Mouse (Mus musculus): ENCODE data around the gene Magi1.

Gene Magi1

DNA sequence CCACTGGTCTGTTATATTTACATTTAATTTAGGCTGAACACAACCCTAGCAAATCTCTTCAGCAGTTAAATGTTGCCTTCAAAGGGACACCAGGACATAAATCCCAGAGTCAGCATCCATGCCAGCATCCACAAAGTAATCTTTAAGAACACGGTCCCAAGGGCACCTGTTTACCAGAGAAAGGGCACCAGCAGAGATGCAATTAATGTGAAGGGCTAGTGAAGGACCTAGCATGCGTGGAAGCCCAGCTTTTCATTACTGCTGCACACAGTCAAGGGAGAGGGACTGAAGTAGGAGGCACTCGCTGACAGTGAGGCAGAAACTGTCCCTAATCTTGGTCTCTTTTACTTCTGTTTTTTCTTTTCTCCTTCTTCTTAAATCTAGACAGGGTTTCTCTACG is 406.4 kb downstream of the Magi1 start:
- no peak for DNase-seq

GRCm38 (mm10) chr6:93874936-93875335 is 408.8 kb downstream of the Magi1 start:
- peak; percentile 69 for DNase-seq

- no peak for DNase-seq
Observed at GRCm38 (mm10) chr6:93874376-93874775, 409.3 kb downstream of the Magi1 start.

GRCm38 (mm10) chr6:93873536-93873935 is 410.2 kb downstream of the Magi1 start:
- peak; percentile 61 for DNase-seq

DNA sequence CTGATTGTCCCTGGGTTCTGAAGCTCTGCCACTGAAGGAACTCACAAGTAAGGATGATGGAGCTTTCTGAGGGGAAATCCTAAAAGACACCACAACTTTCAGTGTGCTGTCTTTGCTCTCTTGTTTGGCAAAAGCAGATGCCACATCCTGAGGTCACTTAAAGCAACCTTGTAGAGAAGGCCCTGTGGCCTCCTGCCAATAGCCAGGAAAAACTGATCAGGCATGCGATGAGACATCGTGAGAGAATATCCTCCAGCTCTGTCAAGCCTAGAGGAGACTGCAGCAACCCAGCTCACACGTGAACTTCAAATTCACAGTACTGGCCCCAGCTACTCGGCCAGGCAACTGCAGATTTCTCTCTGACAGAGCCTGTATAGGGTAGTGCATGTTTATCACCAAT is 412.2 kb downstream of the Magi1 start:
- DNase-seq = peak; percentile 42

GRCm38 (mm10) chr6:93870023-93870422 is 413.7 kb downstream of the Magi1 start:
- peak; percentile 81 for DNase-seq

- peak; percentile 62 for DNase-seq
Observed at GRCm38 (mm10) chr6:93862263-93862662, 421.5 kb downstream of the Magi1 start.

GRCm38 (mm10) chr6:93856783-93857182 is 426.9 kb downstream of the Magi1 start:
- DNase-seq = peak; percentile 85

DNA sequence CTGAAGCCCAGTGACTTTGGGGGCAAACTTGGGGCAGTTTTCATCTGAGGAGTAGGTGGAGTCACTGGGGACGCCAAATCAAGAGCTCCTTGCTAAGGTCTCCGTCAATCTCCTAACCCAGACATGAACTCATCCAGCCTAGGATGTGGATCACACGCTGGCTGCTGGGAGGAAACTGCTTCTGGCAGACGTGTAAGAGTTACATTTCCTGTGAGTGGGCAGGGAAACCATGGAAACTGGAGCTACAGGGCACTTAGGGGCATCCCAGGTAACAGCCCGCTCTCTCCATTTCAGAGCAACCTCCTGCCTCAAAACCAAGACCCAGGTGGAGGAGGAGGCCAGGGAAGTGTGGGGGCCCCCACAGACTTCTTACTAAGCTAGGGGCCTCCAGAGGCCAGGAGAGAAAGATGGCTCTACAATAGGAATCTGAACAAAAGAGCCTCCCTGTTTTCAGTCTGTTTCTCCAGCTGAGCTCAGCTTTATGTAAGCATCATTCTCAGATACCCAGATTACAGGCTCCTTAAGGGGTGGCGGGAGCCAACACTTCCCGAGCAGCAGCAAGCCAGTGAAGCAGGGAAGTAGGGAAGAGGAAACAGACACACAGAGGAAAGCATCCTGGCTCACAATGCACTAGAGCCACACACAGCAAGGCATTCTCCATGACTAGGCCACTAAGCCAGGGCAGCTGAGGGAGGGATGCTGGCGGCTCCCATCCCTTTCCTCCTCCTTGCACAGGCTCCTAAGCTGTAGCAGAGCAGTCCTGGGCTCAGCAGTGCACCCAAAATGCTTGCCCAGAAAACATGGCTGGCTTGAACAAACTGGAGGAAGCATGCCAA is 427.7 kb downstream of the Magi1 start:
- peak; percentile 94 for DNase-seq

DNA sequence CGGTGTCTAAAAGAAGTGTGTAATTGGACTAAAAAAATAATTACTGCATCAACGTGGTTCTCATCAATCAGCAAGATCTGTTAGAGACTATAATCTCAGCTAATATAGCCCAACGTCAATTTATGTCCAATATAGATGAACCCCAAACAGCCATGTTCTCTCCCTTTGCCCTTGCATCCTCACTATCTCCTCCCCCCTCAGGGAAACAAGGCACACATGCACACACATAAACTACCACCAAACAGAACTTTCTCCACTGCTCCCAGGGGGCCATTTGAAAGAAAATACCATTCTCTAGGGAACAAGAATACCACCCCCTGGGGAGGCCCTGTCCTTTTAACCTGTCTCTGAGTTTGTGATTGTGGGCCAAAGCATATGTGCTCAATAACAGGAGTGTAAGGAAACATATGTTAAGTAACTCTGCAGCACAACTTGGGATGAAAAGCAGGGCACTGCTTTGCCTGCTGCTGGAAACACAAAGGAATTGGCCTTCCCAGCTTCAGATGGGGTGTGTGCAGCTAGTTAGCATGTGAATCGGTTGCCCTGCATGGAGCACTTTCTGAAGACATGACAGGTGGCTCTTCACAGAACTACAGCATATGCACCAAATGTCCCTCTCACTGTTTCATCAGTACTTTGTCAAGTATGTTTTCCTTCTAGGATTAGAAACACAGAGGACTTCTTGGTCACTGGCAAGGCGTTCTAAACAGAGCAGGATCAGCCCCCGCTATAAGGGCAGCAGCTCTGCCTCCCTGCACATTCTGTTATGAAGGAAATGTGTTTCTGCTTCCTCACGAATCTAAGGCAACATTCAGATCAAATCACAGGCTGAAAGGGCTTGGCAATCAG is 434.6 kb downstream of the Magi1 start:
- DNase-seq = peak; percentile 66

DNA sequence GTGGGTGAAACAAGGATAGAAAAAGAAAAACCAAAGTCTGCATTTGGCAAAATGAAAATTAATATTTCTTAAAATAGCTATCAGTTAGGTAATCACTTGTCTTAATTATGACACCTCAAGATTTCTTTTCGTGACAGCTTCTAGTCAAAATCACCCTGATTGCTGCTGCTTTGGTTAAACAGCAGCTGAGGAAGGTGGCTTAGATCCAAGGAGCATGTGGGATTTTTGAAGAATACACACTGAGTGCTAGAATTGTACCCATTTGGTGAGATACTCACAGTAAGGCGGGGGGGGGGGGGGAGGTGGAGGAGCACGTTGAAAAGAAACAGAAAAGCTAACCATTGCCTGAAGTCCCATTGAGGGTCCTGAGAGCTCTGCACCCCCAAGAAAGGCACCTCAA is 438.2 kb downstream of the Magi1 start:
- peak; percentile 23 for DNase-seq

DNA sequence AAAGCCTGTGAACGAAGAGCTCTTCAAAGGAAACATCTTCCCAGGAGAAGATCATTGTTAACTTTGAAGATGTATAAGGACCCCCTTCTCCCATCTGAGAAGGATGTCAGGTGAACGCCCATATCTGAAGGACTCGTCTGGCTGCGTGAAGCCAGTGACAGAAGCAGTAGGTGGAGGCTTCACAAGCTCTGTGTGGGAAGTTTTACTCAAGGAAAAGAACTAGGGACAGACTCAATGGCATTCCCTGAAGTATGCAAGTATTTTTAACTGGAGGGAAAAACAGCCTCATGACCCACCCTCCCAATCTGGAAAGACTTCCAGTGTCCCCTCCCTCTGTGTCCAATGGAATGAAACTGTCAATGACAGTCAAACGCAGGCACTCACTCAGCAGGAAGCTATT is 438.6 kb downstream of the Magi1 start:
- DNase-seq = no peak

DNA sequence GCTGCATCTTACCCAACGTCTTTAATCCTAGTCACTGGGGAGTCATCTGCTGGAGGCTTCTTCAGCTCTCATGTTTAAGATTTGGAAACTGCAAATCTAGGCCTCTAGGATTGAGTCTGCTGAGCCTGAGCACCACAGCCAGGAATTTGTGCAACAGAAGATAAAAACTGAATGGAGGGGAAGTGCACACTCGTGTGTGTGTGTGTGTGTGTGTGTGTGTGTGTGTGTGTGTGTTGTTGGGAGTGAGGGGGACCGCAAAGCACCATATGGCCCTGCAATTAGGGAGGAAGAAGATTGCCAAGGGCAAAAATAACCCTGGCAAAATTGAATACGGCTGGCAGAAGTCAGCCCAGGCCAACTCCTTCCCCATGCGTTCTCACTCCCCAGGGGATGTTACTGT is 439.1 kb downstream of the Magi1 start:
- no peak for DNase-seq

DNA sequence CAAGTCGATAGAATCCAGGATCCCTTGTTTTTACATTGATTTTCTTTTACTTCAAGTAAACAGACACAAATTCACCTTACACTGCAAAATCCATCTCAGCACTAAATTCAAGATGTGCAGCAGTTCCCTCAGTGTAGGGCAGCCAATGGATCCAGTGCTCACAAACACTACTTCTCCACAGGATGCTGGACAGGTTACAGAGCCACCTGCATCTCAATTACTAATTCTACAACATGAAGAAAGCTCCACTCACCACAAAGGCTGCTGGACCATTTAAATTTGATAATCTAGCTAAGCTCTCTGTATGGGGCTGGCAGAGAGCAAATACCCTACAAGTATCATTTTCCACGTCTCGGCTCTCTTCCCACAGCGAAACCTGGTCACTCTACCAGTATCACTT is 445.3 kb downstream of the Magi1 start:
- DNase-seq = no peak

DNA sequence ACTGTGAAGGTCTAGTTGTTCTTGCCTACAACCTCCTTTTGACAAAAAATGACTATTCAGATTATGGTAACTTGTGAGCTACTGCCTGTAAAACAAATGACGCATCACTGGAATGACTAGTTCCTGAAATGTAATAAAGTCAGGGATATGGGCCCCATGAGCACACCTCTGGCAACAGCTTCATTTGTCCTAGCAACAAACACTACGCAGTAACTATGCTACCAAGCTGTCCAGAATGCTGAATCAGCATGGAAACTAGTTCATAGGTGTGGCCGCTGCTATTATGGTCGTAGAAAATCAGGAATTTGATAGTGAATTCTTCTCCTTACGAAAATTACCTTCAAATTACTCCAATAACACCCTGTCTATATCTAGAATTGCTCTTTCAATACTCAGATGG is 447.1 kb downstream of the Magi1 start:
- no peak for DNase-seq

DNA sequence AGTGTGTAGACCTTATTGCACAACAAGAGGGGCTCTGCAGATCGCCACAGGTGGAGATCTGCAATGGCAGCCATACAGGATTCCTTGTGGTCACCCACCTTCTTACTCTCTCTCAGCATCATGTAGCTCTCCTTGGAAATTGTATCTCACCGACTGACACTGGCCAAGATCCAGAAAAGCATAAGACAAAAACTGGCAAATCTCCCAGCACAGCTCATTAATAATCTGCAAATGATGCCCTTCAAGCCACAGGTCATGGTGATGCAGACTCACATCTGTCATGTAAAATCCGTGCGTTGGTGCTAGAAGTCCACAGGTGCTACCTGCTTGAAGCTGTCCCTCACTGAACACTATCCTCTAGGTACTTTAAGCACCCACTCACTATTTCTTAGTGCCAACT is 448.5 kb downstream of the Magi1 start:
- DNase-seq = no peak

GRCm38 (mm10) chr6:93828262-93828661 is 455.5 kb downstream of the Magi1 start:
- DNase-seq = no peak

GRCm38 (mm10) chr6:93826875-93827274 is 456.8 kb downstream of the Magi1 start:
- no peak for DNase-seq

DNA sequence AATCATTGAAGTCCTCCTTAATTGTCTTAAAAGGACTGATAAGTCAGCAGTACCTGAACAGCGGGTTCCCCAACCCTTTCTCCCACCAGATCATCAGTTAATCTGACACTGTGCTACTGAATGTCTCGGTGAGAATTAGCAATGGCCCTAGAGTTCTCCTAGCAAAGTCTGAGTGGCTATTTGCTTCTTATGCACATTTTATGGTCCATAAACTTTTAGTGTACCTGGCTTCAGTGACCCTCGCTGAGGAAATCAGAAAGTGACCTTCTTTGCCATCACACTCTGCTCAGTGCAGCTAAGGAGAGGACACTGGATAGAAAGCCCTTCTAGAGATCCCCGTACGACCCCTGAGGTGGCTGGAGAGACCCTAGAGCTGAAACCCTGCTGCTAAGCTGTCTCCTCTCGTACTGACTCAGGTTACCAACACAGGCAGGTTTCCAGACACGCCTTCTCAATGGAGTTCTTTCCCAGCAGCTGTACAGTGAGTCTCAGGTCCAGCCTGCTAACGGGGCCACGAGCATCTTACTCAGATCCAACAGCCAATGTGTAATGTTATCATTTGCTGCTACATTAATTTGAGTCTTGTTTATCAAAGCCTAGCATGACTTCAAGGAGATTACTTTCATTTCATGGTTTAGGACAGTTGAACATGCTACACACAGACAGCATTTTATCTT is 461.4 kb downstream of the Magi1 start:
- DNase-seq = no peak

DNA sequence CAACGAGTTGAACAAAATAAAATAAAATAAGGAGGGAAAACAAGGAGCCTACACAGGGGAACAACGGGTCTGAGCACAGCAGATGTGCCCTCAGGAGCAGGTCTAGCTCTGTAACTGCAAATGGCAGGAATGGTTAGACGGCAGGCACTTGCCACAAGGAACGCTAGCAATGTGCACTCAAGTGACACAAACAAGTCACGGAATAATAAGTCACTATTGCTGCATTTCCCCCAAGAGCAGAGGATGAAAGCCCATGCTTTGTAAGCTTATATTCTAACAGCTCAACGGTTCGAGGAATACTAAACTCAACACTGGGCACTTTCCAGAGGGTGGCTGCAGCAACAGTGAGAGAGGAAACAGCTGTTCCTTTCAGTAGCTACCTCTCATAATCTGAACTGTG is 462.2 kb downstream of the Magi1 start:
- DNase-seq = no peak

- no peak for DNase-seq
Observed at GRCm38 (mm10) chr6:93819888-93820287, 463.8 kb downstream of the Magi1 start.

GRCm38 (mm10) chr6:93819282-93819681 is 464.4 kb downstream of the Magi1 start:
- no peak for DNase-seq

DNA sequence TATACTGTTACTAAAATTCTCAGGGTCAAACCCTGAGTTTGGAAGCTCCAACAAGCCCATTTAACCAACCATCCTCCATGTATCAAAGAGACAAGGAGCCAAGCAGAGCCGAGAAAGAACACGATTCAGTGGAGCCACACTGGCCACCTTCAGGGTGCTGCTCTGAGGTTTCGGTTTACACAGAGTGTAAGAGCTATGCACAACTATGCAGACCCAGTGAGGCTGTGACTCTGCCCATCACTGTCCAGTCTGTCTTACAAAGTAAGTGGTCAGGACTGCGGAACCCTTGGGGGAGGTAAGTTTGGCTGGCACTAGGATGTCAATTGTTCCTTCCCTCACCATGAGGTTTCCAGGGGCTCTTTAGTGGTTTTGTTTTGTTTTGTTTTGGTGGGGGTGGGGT is 465.2 kb downstream of the Magi1 start:
- DNase-seq = no peak

Measured in heart, adult 11 months (tissue).